Mouse (Mus musculus) gastrocnemius, adult 2 months (tissue): ENCODE measurements around the gene Sema4d. TPM values are rescaled to one million over a fixed set of nuclear protein-coding genes. Genes with fewer than 3 reads are reported as not detected.

Experiments used
- DNase-seq: peaks from one replicate; pipeline ENCODE4 v3.0.0; 2022
- H3K27ac ChIP-seq: fragments of 200-600 bp; 2 replicates; pipeline ENCODE4 v1.8.1; 2022; ENCODE audit warnings: mild to moderate bottlenecking
- H3K4me3 ChIP-seq: fragments of 200-600 bp; 2 replicates; pipeline ENCODE4 v1.8.1; 2022; ENCODE audit warnings: mild to moderate bottlenecking, moderate library complexity
- CTCF ChIP-seq: fragments of 200-600 bp; IDR thresholded peaks from 2 replicates; pipeline ENCODE4 v1.8.1; 2022; ENCODE audit warnings: antibody characterized with exemption, mild to moderate bottlenecking, moderate library complexity
- intact Hi-C: fragments of 180-260 bp; cut with DNase I; formaldehyde crosslinking; loops from one replicate; pipeline ENCODE4 v1.15.1; 2025
- total RNA-seq, 2 experiments: library from RNA; stranded (reverse); gene quantifications; 2 replicates each; pipeline ENCODE4 v1.2.3; 2021

The Sema4d gene
- total RNA-seq, 2 experiments from 2014 or later, result 110 to 132 TPM

- no peak overlapping the region for H3K4me3 ChIP-seq
- no peak overlapping the region; the same call in 1 of the 2 replicates for H3K27ac ChIP-seq
- intact Hi-C loops, result no loop called here
- no peak for TF ChIP-seq CTCF
- no peak for DNase-seq
Observed at GRCm38 (mm10) chr13:51754559-51755126, 38.9 kb downstream of the Sema4d start.

DNA sequence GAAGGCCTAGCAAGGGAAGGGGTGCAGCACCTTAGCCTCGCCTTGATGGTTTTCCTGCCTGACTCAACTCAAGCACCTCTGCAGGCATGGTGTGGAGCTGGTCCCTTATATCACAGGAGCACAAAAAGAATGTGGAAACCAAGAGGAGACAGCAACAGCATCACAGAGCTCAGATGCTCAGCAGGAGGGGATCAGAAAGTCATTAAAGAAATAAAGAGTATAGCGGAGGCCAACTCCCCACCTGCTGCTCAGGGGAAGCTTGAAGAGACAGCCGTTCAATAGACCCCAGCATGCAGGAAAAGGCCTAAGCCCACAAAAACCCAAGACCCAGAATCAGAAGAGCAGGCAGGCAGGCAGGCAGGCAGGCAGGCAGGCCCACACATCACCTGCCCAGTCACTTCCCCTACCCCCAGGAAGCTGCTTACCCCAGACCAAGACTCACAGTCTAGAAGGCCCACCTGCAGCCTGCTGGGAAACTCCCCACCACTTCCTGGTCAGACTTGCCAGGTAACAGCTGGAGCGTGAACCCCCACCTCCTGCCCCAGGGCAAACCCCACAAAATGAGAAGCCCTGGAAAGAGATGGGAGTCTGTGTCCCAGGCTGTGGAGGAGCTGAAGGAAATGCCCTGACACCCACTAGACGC, 39.6 kb downstream of the Sema4d start:
- Histone ChIP-seq H3K4me3 (no peak overlapping the region), H3K27ac (peak overlapping the region; percentile 24; the same call in 1 of the 2 replicates)
- TF ChIP-seq CTCF, result no peak
- intact Hi-C loops, result no loop called here
- DNase-seq, result no peak

- H3K27ac ChIP-seq, result peak overlapping the region; percentile 24; the same call in 1 of the 2 replicates
- no peak for DNase-seq
- intact Hi-C loops, result no loop called here
- no peak for TF ChIP-seq CTCF
- no peak overlapping the region for H3K4me3 ChIP-seq
Observed at GRCm38 (mm10) chr13:51753168-51753465, 40.4 kb downstream of the Sema4d start.

DNA sequence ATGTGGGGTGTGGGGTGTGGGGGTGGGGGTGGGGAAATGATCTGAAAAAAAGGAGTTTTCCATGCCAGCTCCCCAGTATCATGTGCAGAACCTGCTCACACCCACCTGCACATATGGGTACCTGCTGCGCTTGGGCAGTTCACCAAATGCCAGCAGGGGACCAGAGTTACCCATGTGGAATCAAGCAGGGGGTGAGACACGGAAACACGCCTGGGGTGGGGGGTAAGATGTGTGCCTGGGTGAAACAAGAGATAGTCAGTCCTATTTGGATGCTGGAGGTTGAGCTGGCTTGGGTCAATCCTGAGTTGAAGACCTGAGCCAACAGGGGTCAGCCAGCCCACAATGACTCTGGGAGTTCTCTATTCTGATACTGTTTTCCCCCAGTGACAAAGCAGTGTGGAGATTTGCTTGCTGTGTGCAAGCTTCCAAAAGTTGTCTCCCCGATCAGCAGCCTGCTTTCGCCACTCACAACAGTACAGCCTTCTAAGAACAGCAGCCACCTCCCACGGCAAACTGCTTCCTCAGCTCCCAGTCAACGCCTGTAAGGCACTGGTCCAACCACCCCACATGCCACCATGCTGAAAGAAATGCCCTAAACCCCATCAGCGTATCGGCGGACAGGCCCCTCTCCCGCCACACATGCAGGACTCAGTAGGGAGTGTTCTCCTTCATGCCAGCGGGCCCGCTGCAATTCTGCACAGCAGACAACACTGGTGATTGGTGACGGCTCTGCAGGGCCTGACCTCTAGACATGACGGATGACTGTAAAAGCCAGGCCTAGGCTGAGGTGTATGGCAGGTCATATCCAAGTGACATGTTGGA, 41.0 kb downstream of the Sema4d start:
- H3K27ac ChIP-seq, result peak overlapping the region; percentile 24; the same call in 1 of the 2 replicates
- TF ChIP-seq CTCF, result no peak
- intact Hi-C loops, result no loop called here
- no peak overlapping the region for H3K4me3 ChIP-seq
- DNase-seq, result no peak

DNA sequence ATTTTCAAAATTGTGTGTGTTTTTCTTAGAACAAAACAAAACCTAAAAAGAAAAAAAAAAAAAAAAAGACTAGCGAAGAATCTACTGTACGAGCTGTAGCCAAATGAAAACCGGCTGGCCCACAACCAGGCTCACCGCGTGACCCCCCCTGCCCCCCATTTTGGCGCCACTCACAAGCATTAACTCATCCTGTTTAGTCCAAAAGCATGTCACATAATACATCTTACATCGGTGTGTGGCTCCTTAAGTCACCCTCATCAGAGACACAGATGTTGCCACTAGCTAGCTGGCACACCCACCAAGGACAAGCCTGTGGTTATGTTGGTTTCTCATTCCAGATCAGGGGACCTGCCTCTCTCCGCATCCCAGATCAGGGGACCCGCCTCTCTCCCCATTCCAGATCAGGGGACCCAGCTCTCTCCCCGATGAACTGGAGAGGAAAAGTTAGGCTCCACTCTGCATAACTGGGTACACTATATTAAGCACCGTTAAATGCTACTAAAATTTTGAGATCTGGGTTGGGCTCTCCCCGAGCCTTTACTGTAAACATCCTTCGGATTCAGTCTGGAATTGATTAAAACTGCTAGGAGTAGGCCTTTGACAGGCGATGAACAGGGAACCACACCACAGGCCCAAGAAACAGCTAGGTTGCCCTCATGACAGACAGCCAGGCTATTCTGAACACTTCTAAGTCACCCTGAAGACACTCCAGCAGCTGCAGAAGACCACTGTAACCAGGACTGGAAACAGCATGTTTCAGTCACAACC, 43.8 kb downstream of the Sema4d start:
- TF ChIP-seq CTCF, result no peak
- no peak overlapping the region; the same call in 1 of the 2 replicates for H3K27ac ChIP-seq

DNA sequence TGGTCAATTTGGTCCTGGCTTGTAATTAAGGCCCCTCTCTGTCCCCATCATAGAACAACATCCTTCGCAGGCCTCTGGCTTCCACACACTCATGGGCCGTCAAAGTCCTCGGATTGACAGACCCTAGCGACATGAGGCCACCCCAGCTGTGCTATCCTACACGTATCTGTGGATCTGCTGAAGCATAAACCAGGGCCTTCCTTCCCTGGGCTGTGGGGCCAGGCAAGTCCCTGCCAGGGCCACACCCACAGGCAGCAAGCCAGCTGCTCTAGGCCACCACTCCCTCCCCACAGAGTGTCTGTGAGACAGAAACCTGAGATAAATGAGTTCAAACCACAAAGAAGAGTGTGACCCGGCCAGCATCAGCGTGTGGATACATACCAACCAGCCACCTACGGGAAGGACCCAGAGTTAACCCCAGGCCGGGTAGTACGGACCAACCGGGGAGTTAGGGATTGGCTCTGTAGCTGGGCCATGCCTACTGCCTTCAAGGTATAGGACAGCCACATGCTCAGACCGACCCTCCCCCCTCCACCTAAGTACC, 45.5 kb downstream of the Sema4d start:
- no peak for TF ChIP-seq CTCF
- DNase-seq, result peak; percentile 88
- peak overlapping the region; percentile 51 for H3K27ac ChIP-seq
- intact Hi-C loops, result no loop called here
- H3K4me3 ChIP-seq, result no peak overlapping the region

More for the DNA sequence above, 43.8 kb downstream of the Sema4d start:
- H3K4me3 ChIP-seq, result no peak overlapping the region
- no peak for DNase-seq
- intact Hi-C loops, result no loop called here

- intact Hi-C loops, result no loop called here
- no peak for DNase-seq
- Histone ChIP-seq H3K27ac (no peak overlapping the region), H3K4me3 (no peak overlapping the region)
- no peak for TF ChIP-seq CTCF
Observed at GRCm38 (mm10) chr13:51747069-51747468, 46.5 kb downstream of the Sema4d start.

GRCm38 (mm10) chr13:51745862-51746261, 47.7 kb downstream of the Sema4d start:
- Histone ChIP-seq H3K4me3 (no peak overlapping the region), H3K27ac (no peak overlapping the region)
- DNase-seq, result no peak
- intact Hi-C loops, result no loop called here
- TF ChIP-seq CTCF, result no peak

GRCm38 (mm10) chr13:51743855-51744254, 49.7 kb downstream of the Sema4d start:
- no peak for DNase-seq
- no peak overlapping the region for H3K4me3 ChIP-seq
- H3K27ac ChIP-seq, result no peak overlapping the region
- TF ChIP-seq CTCF, result no peak
- intact Hi-C loops, result no loop called here

DNA sequence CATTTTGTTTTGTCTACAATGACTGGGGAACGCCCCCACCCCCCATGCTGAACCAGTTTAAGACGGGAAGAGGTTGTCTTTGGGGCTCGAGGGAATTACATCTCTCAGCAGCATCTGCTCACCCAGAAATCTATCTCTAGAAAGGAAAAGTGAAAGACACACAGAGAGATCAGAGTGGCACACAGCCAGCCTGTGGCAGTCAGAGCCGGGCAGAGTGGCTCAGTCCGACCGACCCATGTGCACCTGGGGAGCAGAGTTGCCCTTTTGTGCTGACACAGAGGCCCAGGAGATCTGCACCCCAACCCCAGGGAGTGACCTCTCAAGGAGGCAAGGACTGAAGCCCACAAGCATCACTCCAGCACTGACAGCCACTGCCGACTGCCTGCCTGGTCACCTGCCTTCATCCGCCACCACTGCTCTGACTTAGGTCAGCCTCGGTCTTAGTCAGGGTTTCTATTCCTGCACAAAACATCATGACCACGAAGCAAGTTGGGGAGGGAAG, 50.9 kb downstream of the Sema4d start:
- no peak overlapping the region for H3K4me3 ChIP-seq
- no peak for TF ChIP-seq CTCF
- no peak overlapping the region for H3K27ac ChIP-seq
- intact Hi-C loops, result no loop called here
- no peak for DNase-seq

DNA sequence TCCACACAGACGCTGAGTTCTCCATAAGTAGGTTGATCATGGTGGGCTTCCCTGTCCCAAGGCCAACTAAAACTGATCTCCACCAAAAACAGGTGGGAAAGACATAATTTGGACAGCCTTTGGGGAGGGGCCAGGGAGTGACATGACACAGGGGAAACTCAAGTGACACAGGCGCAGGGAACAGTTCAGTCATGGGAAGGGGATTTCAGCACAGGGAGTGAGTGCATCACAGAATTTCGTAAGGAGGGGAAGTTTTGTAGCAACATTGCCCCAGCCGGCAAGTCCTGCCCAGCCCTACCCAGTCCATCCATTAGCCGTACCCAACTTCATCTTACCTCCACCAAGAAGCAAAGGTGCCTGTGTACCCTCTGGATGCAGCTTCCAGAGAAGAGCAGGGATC, 52.8 kb downstream of the Sema4d start:
- TF ChIP-seq CTCF, result no peak
- DNase-seq, result no peak
- intact Hi-C loops, result no loop called here

DNA sequence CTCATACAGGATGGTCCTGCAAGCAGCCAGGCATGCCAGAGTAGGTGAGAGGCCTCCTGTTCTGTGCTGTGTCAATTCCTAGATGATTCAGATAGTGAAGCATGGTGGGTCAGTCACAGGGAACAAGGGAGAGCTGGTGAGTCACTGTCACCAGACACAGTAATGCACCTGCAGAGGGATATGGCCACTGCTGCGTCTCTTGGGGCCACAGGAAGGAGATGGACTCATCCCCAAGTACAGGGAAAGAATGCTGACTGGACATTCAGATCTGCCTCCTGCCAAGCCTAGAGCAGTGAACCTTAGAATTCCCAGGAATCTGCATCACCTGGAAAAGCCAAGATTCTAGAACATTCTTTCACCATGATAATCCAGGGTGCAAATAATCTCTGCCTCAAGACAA, 53.8 kb downstream of the Sema4d start:
- H3K27ac ChIP-seq, result no peak overlapping the region
- intact Hi-C loops, result no loop called here
- TF ChIP-seq CTCF, result no peak

More for the DNA sequence above, 52.8 kb downstream of the Sema4d start:
- no peak overlapping the region for H3K27ac ChIP-seq
- H3K4me3 ChIP-seq, result no peak overlapping the region

More for the DNA sequence above, 53.8 kb downstream of the Sema4d start:
- DNase-seq, result no peak
- H3K4me3 ChIP-seq, result no peak overlapping the region
